Mouse (Mus musculus): Measurements from ENCODE around the gene Col18a1. TPM values are rescaled to one million over a fixed set of nuclear protein-coding genes. Genes with fewer than 3 reads are reported as not detected.

Col18a1 gene
- total RNA-seq, 2 experiments from 2014 or later = 4.0 to 5.3 TPM

GRCm38 (mm10) chr10:77031768-77032375 lies 134.5 kb downstream of the Col18a1 start, which contains the start of gene Slc19a1:
Gene Slc19a1, plus strand, starts transcription at chr10:77032241.
- intact Hi-C loops (cut with DNase I) = no loop called here
- DNase-seq (ENCODE audit: low spot score in 2 of 2) = no peak

DNA sequence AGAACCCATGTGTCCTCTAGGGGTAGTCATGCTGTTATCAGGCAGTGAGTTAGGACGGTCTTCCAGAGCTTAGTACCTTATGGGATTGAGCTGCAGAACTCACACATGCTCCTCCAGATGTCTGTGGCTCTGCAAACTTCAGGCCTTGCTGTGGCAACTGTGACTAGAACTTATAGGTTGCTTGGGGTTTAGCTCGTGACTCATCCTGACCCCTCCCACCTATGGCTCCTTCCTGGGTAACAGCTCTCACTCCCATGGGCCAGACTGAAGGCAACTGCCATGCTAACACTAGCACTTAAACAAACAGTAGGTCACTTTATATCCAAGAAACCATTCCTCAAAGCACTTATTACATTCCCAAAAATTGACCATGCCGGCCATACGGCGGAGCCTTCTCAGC lies 135.7 kb downstream of the Col18a1 start:
- DNase-seq (ENCODE audit: low spot score in 2 of 2) = no peak
- intact Hi-C loops (cut with DNase I) = no loop called here

DNA sequence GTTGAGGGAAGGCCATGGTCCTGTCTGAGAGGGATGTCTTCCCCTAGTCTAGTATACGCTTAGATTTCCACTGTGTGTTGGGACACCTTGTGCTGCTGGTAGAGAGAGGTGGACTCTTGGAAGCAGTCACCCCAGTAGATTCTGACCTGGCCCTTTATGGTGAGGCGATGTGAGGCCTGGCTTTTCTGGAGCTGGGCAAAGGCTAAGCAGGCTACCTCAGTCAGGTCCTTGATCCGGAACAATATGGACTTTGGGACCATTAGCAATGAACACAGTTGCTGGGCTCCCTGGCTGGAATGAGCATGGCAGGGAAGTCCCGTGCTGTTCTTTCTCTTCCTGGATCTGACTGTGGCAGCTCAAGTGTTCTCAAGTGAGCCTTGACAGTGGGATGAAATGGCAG lies 136.6 kb downstream of the Col18a1 start:
- intact Hi-C loops (cut with DNase I) = no loop called here
- no peak for DNase-seq (ENCODE audit: low spot score in 2 of 2)

DNA sequence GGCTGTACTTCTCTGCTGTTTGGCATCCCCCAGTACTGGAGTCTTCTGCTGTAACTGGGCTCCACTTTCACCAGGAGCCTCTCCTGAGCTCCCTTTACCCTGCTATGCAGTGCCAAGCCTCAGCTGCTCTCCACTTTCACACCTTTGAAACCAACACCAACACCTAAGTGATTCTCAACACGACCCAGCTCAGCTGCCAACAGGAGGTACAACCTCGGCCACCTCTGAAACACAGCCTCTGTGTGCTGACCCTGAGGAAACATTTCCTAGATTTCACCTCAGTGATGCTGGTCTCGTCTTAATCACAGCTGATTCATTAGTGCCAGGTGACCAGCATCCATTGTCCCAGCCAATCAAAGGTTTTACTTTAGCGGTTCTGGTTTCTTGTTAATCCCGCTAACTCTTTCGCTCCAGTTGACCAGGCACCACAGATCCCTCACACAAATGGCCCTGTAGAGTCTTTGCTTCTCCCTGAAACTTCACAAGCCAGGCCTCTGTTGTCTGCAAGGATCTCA lies 137.5 kb downstream of the Col18a1 start:
- intact Hi-C loops (cut with DNase I) = no loop called here
- no peak for DNase-seq (ENCODE audit: low spot score in 2 of 2)

- intact Hi-C loops (cut with DNase I) = no loop called here
- no peak for DNase-seq (ENCODE audit: low spot score in 2 of 2)
These were observed 139.4 kb downstream of the Col18a1 start for GRCm38 (mm10) chr10:77026944-77027343.

DNA sequence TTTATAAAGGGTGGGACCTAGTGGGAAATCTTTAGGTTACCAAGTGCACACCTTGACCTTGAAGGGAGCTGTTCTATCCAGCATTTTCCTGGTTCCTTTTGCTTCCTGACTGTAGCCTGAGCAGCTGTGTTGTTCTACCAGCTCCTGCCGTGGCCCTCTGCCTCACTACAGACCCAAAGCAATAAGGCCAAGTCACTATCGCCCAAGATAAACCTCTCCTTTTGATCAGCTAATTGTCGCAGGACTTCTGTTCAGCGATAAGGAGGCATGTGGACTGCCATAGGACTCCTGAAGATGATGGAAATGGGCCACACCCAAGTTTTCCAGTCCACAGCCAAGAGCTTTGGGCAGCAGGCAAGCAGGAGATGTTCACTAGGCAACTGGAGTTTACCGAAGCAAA lies 142.1 kb downstream of the Col18a1 start:
- intact Hi-C loops (cut with DNase I) = loop anchor here (5.0 kb wide), 1 partner anchor 232 kb away; no protein-coding TSS in a partner anchor
- DNase-seq (ENCODE audit: low spot score in 2 of 2) = no peak

DNA sequence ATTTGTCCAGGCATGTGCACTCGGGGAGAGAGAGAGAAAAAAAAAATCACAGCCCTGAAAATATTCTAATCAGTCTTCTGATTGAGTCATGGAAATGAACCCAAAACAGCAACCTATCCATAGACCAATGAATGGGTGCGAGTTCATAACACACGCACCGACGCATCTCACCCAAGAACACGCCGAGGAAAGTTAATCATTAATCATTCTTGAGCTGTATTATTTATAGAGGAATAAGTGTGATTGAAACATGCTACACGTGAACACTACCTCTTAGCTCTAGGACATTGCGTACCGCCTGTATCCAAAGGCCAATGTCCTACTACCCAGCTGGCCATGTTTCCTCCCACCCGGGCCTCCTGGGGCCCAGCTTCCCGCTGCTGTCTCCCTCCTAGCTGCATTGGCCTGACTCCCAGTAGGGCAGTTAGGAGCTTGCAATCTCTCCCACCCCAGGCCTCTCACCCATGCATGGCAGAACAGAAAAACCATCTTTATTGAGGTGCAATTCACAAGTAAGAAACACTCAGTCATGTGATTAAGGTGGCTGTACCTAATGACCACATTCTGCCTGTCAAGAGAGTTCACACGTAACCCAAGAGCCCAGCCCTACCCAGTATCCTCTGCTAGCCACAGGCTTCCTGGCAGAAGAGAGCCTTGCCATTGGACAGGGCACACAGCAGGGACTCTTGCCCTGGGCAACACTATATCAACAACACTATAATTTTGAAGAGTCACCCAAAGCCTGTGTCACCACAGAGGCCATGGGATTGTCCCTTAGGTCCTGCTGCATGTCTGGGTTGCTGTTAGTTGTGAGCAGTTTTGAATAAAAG lies 143.8 kb downstream of the Col18a1 start:
- intact Hi-C loops (cut with DNase I) = loop anchor here (5.0 kb wide), 1 partner anchor 230 kb away; no protein-coding TSS in a partner anchor
- DNase-seq (ENCODE audit: low spot score in 2 of 2) = no peak

GRCm38 (mm10) chr10:77021399-77022052 lies 144.8 kb downstream of the Col18a1 start:
- peak; percentile 78 to 80 for DNase-seq (ENCODE audit: low spot score in 2 of 2)
- intact Hi-C loops (cut with DNase I) = loop anchor here (1.0 to 5.0 kb wide), 2 partner anchors 186 to 229 kb away; no protein-coding TSS in a partner anchor

- DNase-seq (ENCODE audit: low spot score in 2 of 2) = no peak
- intact Hi-C loops (cut with DNase I) = no loop called here
These were observed 148.7 kb downstream of the Col18a1 start for GRCm38 (mm10) chr10:77017662-77018061.

DNA sequence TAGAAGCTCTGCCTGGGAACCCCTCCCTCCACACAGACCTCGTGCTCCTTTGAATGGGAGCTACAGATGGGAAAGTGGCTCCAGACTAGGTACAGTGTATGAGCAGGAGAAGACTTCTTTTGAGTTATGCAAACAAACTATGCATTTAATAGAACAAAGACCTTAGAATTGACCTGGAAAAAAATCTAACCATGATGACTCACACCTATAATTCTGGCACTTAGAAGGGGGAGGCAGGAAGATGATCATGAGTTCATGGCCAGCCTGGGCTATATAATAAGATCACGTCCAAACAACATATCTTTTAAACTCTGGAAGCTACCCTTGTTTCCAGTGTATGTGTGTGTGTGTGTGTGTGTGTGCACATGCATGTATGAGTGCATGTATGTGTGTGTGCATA lies 149.3 kb downstream of the Col18a1 start:
- intact Hi-C loops (cut with DNase I) = no loop called here
- DNase-seq (ENCODE audit: low spot score in 2 of 2) = no peak

GRCm38 (mm10) chr10:77016499-77016898 lies 149.8 kb downstream of the Col18a1 start:
- no peak for DNase-seq (ENCODE audit: low spot score in 2 of 2)
- intact Hi-C loops (cut with DNase I) = no loop called here

GRCm38 (mm10) chr10:77016080-77016479 lies 150.3 kb downstream of the Col18a1 start:
- intact Hi-C loops (cut with DNase I) = no loop called here
- DNase-seq (ENCODE audit: low spot score in 2 of 2) = no peak

GRCm38 (mm10) chr10:77011681-77012080 lies 154.7 kb downstream of the Col18a1 start:
- intact Hi-C loops (cut with DNase I) = no loop called here
- no peak for DNase-seq (ENCODE audit: low spot score in 2 of 2)

GRCm38 (mm10) chr10:77008698-77009097 lies 157.7 kb downstream of the Col18a1 start:
- no peak for DNase-seq (ENCODE audit: low spot score in 2 of 2)
- intact Hi-C loops (cut with DNase I) = no loop called here

GRCm38 (mm10) chr10:77008109-77008561 lies 158.2 kb downstream of the Col18a1 start:
- intact Hi-C loops (cut with DNase I) = no loop called here
- DNase-seq (ENCODE audit: low spot score in 2 of 2) = peak; percentile 33 to 45

DNA sequence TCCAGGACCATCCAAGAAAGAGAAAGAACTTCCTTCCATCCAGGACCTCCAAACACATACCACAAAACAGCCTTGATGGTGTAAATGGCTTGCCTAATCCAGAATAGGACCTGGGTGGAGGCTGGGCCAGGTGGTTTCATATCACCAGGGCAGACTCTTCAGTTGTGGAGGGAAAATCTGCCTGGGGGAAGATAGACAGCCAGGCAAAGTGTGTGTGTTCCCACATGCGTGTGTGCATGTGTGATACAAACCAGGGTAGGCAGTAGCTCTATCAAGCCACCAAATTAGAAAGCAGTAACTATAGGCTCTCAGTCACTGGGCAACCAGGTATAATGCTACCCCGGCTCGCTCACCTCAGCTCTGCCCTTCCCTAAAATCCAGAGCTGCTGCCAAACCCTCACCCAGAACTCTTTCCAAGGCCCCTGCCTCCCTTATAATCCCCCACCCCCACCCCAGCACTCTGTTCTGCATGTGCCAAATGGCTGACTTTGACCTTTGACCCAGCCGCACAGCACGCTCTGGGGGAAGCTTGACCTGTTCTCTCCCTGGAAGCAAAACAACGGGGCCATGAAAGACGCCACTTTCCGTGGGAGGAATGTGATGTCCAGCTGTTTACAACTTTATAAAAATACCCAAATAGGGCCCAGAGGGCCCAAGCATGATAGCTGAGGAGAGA lies 158.8 kb downstream of the Col18a1 start:
- DNase-seq (ENCODE audit: low spot score in 2 of 2) = no peak
- intact Hi-C loops (cut with DNase I) = no loop called here

DNA sequence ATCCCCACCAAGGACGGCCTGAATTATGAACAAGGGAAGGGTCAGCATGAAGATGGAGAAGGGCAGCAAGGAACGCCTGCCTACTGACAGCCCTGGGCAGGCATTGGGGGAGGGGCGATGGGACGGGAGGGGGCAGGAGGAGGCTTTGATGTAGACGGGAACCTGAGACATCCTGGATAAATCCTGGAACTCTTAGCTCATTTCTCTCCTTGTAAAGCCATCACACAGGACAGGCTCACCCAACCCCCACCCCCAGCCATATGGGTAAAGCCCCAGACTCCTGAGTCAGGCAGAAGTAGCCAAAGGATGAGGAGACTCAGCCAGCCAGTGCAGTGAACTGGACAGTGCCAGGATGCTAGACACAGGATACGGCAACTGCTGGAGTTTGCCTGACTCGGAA lies 161.4 kb downstream of the Col18a1 start:
- no peak for DNase-seq (ENCODE audit: low spot score in 2 of 2)
- intact Hi-C loops (cut with DNase I) = no loop called here
